Mouse (Mus musculus) frontal cortex, adult (tissue): ENCODE measurements around the gene Dlg4.
"Not testable (repeated sequence)": the region's sequence is repeated elsewhere in the genome, so short reads cannot be mapped to it uniquely, and the experiment has no call there.

Experiments
- ATAC-seq: cut with Nextera tagmentation; 2 replicates; pipeline ENCODE4 v1.9.2; 2017; ENCODE audit warnings: mild to moderate bottlenecking, moderate library complexity, mixed read lengths; ENCODE audit not compliant: low TSS enrichment

Gene Dlg4

DNA sequence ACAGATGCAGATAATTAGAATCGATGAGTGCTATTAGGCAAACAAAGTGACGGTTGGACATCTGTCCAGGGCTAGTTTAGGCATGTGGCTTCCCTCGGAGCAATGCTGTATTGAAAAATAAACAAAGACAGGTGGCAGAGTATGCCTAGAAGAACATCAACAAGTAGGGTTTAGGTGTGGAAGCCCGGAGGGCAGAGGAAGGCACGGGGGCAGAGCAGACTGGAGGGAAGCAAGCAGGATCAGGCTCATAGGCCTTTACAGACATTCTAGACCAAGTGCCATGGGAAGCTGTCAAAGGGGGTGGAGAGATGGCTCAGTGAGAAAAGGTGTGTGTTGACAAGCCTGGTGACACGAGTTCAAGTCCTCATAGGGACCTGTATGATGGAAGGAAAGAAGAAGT, 32.6 kb downstream of the Dlg4 start:
- no peak for ATAC-seq

GRCm38 (mm10) chr11:70049816-70050215, 33.1 kb downstream of the Dlg4 start:
- 0 out of 2 replicates have a peak, but pooled peaks have one; percentile 39 for ATAC-seq

DNA sequence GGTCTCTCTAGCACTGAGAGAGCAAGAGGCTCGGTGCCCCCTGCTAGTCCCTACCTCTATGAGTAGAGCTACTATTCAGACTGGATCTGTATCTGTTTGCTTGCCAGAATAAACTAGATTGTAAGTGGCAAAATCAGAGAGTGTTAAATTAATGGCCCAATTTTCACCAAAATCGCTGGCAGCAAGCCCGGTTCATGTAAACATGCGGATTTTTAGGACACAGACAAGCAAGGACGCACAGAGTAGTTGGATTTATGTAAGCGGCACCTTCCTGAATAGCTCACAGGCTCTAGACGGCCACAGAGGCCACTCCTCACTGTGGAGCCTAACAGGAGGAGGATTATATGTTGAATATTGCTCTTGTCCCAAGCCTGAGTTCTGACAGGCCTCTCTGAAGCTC, 36.4 kb downstream of the Dlg4 start:
- ATAC-seq: no peak

- no peak for ATAC-seq
Measured at GRCm38 (mm10) chr11:70053898-70054570, 37.3 kb downstream of the Dlg4 start, which contains the start of gene Asgr1. Gene Asgr1 (plus strand): TSS chr11:70054085.

DNA sequence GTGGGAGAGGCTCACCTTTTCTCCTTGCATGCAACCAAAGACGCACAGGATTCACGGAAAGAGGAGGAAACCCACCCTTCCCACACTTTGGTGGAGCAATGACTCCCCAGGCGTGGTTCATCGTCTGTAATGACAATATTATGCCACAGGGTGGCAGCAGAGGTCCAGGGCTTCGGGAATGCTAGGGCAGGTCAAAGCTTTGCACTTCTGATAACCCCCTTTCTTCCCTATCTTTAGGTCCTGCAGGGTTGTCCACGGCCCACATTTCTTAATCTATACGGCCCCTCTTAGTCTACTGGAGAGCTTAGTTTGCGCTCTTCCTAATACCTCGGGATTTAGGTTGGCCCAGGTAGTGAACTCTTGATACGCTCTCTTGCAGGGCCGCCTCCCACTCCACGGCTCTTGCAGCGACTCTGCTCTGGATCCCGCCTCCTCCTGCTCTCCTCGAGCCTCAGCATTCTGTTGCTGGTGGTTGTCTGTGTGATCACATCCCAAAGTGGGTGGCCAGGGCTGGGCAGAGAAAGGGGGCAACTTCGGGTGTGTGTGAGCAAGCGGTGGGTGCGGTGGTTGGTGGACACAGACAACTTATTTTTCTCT, 39.0 kb downstream of the Dlg4 start:
- no peak for ATAC-seq

DNA sequence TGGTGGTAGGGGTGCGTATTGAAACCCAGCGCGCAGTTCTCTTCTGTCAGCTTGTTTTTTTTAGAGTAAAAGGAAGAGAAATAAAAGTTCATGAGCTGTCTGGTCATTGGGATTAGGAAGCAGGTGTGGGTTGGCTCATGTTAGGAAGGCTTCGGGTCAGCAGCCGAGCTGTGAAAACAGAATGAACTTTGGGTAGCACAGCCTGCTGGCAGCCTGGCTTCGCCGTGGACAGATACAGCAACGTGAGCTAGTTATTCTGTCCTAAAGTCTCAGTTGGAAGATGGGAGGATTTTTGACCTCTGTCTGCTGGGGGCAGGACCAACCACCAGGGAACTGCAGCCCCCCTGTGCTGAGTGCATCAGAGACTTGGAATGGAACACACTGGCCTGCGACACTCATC, 41.1 kb downstream of the Dlg4 start:
- no peak for ATAC-seq

GRCm38 (mm10) chr11:70059930-70060329, 43.2 kb downstream of the Dlg4 start:
- ATAC-seq: no peak

- no peak for ATAC-seq
Measured at GRCm38 (mm10) chr11:70063053-70063452, 46.3 kb downstream of the Dlg4 start.

DNA sequence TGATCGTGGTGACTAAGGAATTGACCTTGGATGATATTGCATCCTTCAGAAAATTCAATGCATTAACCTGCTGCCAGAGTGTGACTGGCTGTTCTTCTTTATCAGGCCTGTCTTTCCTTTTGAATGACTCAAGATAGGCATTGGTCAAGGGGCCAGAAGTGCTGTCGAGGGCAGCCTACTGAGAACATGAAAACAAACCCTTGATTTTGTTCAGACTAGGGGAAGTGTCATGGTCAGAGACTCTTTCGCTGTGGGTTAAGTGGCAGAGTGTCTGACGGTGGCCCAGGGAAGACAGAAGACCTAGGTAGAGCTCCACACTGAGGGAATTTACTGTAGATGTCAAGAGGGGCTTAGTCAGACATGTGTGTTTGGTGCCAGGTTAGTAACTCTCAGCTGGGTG, 50.0 kb downstream of the Dlg4 start:
- ATAC-seq: no peak

GRCm38 (mm10) chr11:70068245-70068644, 51.5 kb downstream of the Dlg4 start:
- no peak for ATAC-seq

GRCm38 (mm10) chr11:70070057-70070456, 53.3 kb downstream of the Dlg4 start:
- ATAC-seq: no peak

- not testable (repeated sequence) for ATAC-seq
Measured at GRCm38 (mm10) chr11:70070603-70071002, 53.9 kb downstream of the Dlg4 start.

DNA sequence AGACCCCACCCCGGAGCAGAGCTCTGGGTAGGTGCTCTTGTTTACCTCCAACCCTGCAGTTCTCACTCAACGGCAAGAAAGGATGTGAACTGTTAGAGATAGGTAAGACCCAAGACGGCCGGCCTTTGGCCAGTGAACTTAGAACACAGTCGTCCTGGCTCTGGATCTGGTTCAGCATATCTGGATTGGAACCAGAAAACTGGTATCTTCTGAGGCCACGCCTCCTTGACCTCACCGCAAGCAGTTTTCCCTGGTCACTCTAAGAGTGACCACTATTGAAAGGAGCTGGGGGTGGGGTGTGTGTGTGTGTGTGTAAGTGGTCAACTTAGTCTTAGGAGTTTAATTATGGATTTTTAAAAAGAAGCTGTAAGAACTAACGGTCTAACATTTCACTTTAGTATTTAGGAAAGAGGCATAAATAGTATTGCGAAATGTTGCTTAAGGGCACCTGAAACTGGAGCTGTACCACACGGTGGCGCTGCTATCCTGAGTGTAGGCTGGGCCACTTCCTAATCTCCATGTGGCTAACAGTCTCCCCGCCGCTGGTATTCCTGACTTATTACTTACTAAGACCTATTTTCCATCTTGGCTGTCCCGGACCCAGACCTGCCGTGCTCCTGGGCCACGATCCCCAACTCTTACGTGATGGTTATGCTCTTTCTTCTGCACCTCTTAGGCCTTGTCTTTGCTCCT, 57.8 kb downstream of the Dlg4 start:
- ATAC-seq: peak; percentile 72; the same call in 1 of the 2 replicates

- no peak for ATAC-seq
Measured at GRCm38 (mm10) chr11:70075581-70075980, 58.8 kb downstream of the Dlg4 start.

DNA sequence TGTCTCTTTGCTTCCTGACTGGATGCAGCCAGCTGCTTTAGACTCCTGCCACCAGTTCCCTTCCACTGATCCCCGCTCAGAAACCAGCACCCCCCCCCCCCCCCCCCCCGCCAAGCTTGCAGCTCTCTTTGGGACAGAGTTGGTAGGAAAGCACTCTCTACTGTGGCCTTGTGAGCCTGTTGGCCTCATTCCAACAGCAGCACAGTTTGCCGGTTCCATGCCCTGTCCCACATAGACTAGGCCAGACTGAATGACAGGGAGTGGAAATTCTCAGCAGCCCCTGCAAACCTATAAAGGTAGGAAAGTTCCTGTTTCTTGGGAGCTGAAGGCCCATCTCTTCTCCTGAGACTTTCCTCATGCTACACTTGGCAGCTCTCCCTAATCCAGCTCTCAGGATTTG, 60.7 kb downstream of the Dlg4 start:
- no peak for ATAC-seq

DNA sequence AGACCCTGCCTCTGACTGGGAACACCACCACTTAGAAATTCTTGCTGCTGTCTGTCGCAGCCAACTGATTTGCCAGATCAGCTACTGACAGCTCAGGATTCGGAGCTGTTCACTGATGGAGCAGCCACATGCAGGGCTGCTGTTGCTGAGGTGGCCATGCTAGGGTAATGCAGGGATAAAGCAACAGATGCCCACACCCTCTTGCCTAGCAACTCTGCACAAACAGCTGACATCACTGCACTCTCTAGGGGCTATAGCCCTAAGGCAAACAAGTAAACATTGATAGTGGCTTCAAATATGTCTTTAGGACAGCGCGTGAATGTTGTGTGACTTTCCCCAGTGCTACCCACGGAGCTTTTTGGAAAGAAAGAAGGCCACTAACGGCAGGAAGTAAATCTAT, 62.4 kb downstream of the Dlg4 start:
- ATAC-seq: no peak

- ATAC-seq: no peak
Measured at GRCm38 (mm10) chr11:70079928-70080327, 63.2 kb downstream of the Dlg4 start.

GRCm38 (mm10) chr11:70080803-70081590, 64.3 kb downstream of the Dlg4 start:
- ATAC-seq: no peak

DNA sequence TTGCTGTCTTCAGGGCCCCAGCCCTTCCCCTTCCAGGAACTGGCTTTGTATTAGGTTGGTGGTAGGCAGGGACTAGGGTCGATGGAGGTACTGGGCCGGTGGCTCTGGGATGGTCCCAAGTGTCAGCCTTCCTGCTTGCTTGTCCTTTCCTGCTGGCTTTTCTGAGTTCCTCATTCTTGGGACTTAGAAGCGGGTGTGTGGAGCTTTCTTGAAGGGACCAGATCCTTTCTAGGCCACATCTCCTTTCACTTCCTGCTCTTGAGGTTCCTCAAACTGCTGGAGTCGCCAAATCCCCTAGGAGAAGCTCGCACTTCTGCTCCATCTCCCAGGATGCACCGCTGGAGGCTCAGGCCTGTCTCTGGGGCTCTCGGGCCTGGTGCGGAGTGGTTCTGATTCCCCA, 67.8 kb downstream of the Dlg4 start:
- ATAC-seq: no peak

- ATAC-seq: no peak
Measured at GRCm38 (mm10) chr11:70091986-70092783, 75.4 kb downstream of the Dlg4 start, which contains the start of gene Asgr2. Gene Asgr2 (plus strand): TSS chr11:70092644.
